Mouse (Mus musculus): ENCODE data around the gene Slc5a2. TPM values are rescaled to one million over a fixed set of nuclear protein-coding genes. Genes with fewer than 3 reads are reported as not detected.

Gene Slc5a2
- polyA plus RNA-seq, 1 experiment = 1.4 TPM

- no peaks in the 10 kb centered on the region for H3K9me3 ChIP-seq (ENCODE audit: control insufficient read depth, low read length)
- H3K4me3 ChIP-seq (replicated peaks) = peak overlapping the region; percentile 66
- H3K36me3 ChIP-seq (ENCODE audit: control insufficient read depth) = peaks cover 33% of the 10 kb centered on the region
- H3K4me1 ChIP-seq (ENCODE audit: control insufficient read depth) = peaks cover 49% of the 10 kb centered on the region
- TF ChIP-seq TAL1 (IDR thresholded peaks at IDR 0.05; ENCODE audit: low read length) (no peak), GATA1 (IDR thresholded peaks at IDR 0.05; ENCODE audit: low read length) (no peak)
- H3K27me3 ChIP-seq (ENCODE audit: control insufficient read depth) = peaks cover 25% of the 10 kb centered on the region
These were observed 18.0 kb upstream of the Slc5a2 start for GRCm38 (mm10) chr7:128247443-128247842.

DNA sequence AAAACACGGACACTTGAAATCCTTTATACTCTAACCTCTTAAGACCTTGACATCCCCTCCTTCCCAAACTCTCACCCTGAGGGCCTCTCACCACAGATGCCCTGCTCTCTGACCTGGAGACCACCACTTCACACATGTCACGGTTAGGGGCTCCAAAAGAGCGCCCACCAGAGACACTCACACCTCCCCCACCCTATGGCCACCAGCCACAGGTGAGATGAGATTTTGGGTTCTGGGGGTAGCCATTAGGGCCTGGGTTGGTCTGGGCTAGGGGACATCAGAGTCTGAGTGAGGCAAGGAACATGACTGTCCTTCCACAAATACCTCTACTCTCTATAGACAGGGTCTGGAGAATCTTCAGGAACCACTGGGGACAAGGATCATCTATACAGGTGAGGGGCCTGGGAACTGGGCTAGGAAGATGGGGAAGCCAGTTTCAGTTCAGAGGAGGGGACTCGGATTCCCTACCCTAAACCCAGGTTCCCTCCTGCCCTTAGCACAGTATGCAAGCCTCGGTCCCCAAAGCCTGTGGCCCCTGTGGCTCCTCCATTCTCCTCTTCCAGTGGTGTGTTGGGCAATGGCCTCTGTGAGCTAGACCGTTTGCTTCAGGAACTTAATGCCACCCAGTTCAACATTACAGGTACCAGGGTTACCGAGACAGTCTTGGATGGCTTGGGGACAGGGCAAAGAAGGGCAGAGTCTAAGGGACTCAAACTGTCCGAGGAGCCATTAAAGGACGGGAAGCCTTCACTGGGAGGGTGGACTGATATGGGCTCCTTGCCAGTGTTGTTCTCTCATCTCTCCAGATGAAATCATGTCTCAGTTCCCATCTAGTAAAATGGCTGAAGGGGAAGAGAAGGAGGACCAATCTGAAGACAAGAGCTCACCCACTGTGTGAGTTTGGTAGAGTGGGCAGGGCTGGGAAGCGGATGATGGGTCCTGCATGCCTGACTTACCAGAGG is 17.1 kb upstream of the Slc5a2 start:
- H3K4me3 ChIP-seq (replicated peaks) = no peak overlapping the region
- peaks cover 34% of the 10 kb centered on the region for H3K27me3 ChIP-seq (ENCODE audit: control insufficient read depth)
- peaks cover 52% of the 10 kb centered on the region for H3K4me1 ChIP-seq (ENCODE audit: control insufficient read depth)
- H3K9me3 ChIP-seq (ENCODE audit: control insufficient read depth, low read length) = no peaks in the 10 kb centered on the region
- TF ChIP-seq TAL1 (IDR thresholded peaks at IDR 0.05; ENCODE audit: low read length) = no peak
- TF ChIP-seq GATA1 (IDR thresholded peaks at IDR 0.05; ENCODE audit: low read length) = no peak
- H3K36me3 ChIP-seq (ENCODE audit: control insufficient read depth) = peaks cover 24% of the 10 kb centered on the region

DNA sequence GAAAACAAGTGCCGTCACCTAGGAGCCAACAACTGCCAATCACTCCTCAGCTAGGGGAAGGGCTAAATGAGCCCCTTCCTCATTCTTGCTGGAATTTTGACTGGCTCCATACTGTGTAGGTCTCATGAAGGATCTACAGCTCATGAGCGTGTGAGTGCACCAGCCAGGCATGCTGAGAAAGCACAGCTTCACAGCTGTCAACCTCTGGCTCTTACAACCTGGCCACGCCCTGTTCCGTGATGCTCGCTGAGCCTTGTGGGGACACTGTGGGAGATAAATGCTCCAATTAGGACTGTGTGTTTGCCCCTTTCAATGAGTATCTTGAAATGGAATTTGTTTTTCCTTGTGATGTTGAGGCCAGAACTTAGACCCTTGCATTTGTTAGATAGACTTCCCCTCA is 15.5 kb upstream of the Slc5a2 start:
- TF ChIP-seq TAL1 (IDR thresholded peaks at IDR 0.05; ENCODE audit: low read length) (no peak), GATA1 (IDR thresholded peaks at IDR 0.05; ENCODE audit: low read length) (no peak)
- Histone ChIP-seq H3K4me1 (ENCODE audit: control insufficient read depth) (peaks cover 52% of the 10 kb centered on the region), H3K9me3 (ENCODE audit: control insufficient read depth, low read length) (no peaks in the 10 kb centered on the region), H3K36me3 (ENCODE audit: control insufficient read depth) (peaks cover 10% of the 10 kb centered on the region), H3K27me3 (ENCODE audit: control insufficient read depth) (peaks cover 44% of the 10 kb centered on the region), H3K4me3 (replicated peaks) (no peak overlapping the region)

- Histone ChIP-seq H3K36me3 (ENCODE audit: control insufficient read depth) (peaks cover 3% of the 10 kb centered on the region), H3K4me1 (ENCODE audit: control insufficient read depth) (peaks cover 41% of the 10 kb centered on the region), H3K27me3 (ENCODE audit: control insufficient read depth) (peaks cover 50% of the 10 kb centered on the region), H3K9me3 (ENCODE audit: control insufficient read depth, low read length) (no peaks in the 10 kb centered on the region), H3K4me3 (replicated peaks) (no peak overlapping the region)
- TF ChIP-seq GATA1 (IDR thresholded peaks at IDR 0.05; ENCODE audit: low read length) (no peak), TAL1 (IDR thresholded peaks at IDR 0.05; ENCODE audit: low read length) (no peak)
These were observed 13.5 kb upstream of the Slc5a2 start for GRCm38 (mm10) chr7:128251946-128252345.

DNA sequence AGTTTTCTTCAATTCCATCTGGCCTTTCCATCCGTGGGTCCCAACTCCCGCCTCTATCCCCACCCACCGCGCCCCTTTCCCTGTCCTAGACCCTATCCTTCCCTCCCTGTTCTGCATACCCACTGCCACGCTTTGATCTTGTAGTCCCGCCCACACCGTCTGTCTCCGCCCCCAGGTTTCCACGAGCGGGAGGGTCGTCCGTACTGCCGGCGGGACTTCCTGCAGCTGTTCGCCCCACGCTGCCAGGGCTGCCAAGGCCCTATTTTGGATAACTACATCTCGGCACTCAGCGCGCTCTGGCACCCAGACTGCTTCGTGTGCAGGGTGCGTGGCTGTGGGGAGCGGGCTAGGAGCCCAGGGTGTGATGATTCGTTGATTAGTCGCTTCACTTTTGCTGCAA is 12.8 kb upstream of the Slc5a2 start:
- no peaks in the 10 kb centered on the region for H3K9me3 ChIP-seq (ENCODE audit: control insufficient read depth, low read length)
- H3K36me3 ChIP-seq (ENCODE audit: control insufficient read depth) = peaks cover 3% of the 10 kb centered on the region
- H3K27me3 ChIP-seq (ENCODE audit: control insufficient read depth) = peaks cover 51% of the 10 kb centered on the region
- no peak overlapping the region for H3K4me3 ChIP-seq (replicated peaks)
- H3K4me1 ChIP-seq (ENCODE audit: control insufficient read depth) = peaks cover 37% of the 10 kb centered on the region
- TF ChIP-seq TAL1 (IDR thresholded peaks at IDR 0.05; ENCODE audit: low read length) (no peak), GATA1 (IDR thresholded peaks at IDR 0.05; ENCODE audit: low read length) (no peak)

DNA sequence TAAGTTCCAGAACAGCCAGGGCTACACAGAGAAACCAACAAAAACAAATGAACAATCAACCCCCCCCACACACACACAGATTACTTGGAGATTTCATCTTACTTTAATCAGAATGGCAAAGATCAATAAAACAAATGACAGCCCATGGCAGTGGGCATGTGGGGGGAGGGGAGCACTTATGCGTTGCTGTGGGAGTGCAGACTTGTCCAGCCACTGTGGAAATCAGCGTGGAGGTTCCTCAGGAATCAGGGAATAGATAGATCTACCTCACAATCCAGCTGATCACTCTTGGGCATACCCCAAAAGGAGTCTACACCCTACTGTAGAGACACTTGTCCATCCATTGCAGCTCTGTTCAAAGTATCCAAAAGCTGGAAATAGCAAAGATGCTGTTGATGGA is 10.5 kb upstream of the Slc5a2 start:
- Histone ChIP-seq H3K4me1 (ENCODE audit: control insufficient read depth) (peaks cover 24% of the 10 kb centered on the region), H3K9me3 (ENCODE audit: control insufficient read depth, low read length) (no peaks in the 10 kb centered on the region), H3K4me3 (replicated peaks) (no peak overlapping the region), H3K27me3 (ENCODE audit: control insufficient read depth) (peaks cover 70% of the 10 kb centered on the region), H3K36me3 (ENCODE audit: control insufficient read depth) (no peaks in the 10 kb centered on the region; the same call in 1 of the 2 replicates)
- TF ChIP-seq TAL1 (IDR thresholded peaks at IDR 0.05; ENCODE audit: low read length) (no peak), GATA1 (IDR thresholded peaks at IDR 0.05; ENCODE audit: low read length) (no peak)

- H3K27me3 ChIP-seq (ENCODE audit: control insufficient read depth) = peaks cover 73% of the 10 kb centered on the region
- H3K4me3 ChIP-seq (replicated peaks) = no peak overlapping the region
- H3K36me3 ChIP-seq (ENCODE audit: control insufficient read depth) = no peaks in the 10 kb centered on the region; the same call in 1 of the 2 replicates
- TF ChIP-seq TAL1 (IDR thresholded peaks at IDR 0.05; ENCODE audit: low read length) (no peak), GATA1 (IDR thresholded peaks at IDR 0.05; ENCODE audit: low read length) (no peak)
- H3K4me1 ChIP-seq (ENCODE audit: control insufficient read depth) = peaks cover 22% of the 10 kb centered on the region
- no peaks in the 10 kb centered on the region for H3K9me3 ChIP-seq (ENCODE audit: control insufficient read depth, low read length)
These were observed 9.7 kb upstream of the Slc5a2 start for GRCm38 (mm10) chr7:128255757-128256156.

- H3K9me3 ChIP-seq (ENCODE audit: control insufficient read depth, low read length) = no peaks in the 10 kb centered on the region
- peaks cover 22% of the 10 kb centered on the region for H3K4me1 ChIP-seq (ENCODE audit: control insufficient read depth)
- peaks cover 74% of the 10 kb centered on the region for H3K27me3 ChIP-seq (ENCODE audit: control insufficient read depth)
- H3K4me3 ChIP-seq (replicated peaks) = no peak overlapping the region
- no peak for TF ChIP-seq TAL1 (IDR thresholded peaks at IDR 0.05; ENCODE audit: low read length)
- no peak for TF ChIP-seq GATA1 (IDR thresholded peaks at IDR 0.05; ENCODE audit: low read length)
- no peaks in the 10 kb centered on the region; the same call in 1 of the 2 replicates for H3K36me3 ChIP-seq (ENCODE audit: control insufficient read depth)
These were observed 8.6 kb upstream of the Slc5a2 start for GRCm38 (mm10) chr7:128256783-128257334.

DNA sequence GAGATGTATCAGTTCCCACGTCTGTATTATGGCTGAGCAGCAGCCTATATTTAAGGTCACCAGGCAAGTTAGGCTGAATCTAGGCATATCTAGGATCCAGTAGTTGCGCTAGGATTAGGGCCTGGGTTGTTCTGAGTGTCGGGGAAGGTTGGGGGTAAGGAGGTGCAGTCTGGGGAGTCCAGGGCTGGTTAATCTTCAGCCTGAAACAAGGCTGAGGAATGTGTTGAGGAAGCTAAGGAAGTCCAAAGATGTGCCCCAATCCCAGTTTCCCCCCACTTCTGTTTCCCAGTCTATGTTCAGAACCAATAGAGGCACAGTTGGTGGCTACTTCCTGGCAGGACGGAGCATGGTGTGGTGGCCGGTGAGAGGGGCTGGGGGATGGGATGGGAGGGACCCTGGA is 599 bp downstream of the Slc5a2 start:
- no peak for TF ChIP-seq GATA1 (IDR thresholded peaks at IDR 0.05; ENCODE audit: low read length)
- Histone ChIP-seq H3K4me1 (ENCODE audit: control insufficient read depth) (peaks cover 36% of the 10 kb centered on the region), H3K36me3 (ENCODE audit: control insufficient read depth) (peaks cover 18% of the 10 kb centered on the region), H3K27me3 (ENCODE audit: control insufficient read depth) (peaks cover 50% of the 10 kb centered on the region), H3K9me3 (ENCODE audit: control insufficient read depth, low read length) (peaks cover 12% of the 10 kb centered on the region), H3K4me3 (replicated peaks) (no peak overlapping the region)
